Mouse (Mus musculus) myocyte (in vitro differentiated cells): ENCODE data around the gene Fggy.

Source experiments
- POLR2A ChIP-seq: IDR thresholded peaks from one replicate; pipeline ENCODE4 v1.6.1; 2011; ENCODE audit warnings: low read depth, mild to moderate bottlenecking, control low read depth, moderate library complexity; ENCODE audit not compliant: insufficient read length
- USF1 ChIP-seq: IDR thresholded peaks from one replicate; pipeline ENCODE4 v1.6.1; 2011; ENCODE audit warnings: low read depth, mild to moderate bottlenecking, control low read depth, moderate library complexity

DNA sequence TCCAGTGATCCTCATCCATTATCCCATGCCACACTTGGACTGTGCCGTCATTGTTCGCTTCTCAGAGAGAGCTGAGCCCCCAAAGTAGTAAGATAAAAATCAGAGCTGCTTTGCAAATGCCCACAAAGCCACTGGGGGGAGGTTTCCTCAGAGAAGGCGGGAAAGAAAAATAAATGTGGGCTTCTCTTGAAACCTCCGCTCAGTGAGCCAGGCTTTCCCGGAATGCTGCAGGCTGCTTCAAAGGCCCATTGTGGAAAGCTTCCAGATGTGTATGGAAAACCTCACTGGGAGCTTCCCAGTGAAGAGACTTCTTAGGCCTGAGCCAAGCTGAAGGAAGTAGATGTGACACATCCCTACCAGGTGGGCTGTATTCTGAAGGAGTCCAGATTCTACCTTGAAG, 339.3 kb downstream of the Fggy start:
- TF ChIP-seq POLR2A (no peak), USF1 (no peak)
